Mouse (Mus musculus) megakaryocyte, embryonic 14.5 days (primary cell): ENCODE results near the gene Borcs7.

Experiments
- FLI1 ChIP-seq: IDR thresholded peaks from 2 replicates; pipeline ENCODE4 v1.6.1; 2012; ENCODE audit warnings: low read length, inconsistent platforms, mixed read lengths
- GATA1 ChIP-seq: IDR thresholded peaks from 3 replicates; pipeline ENCODE4 v1.6.1; 2012; ENCODE audit warnings: mixed read lengths, low read length, inconsistent platforms, borderline replicate concordance

DNA sequence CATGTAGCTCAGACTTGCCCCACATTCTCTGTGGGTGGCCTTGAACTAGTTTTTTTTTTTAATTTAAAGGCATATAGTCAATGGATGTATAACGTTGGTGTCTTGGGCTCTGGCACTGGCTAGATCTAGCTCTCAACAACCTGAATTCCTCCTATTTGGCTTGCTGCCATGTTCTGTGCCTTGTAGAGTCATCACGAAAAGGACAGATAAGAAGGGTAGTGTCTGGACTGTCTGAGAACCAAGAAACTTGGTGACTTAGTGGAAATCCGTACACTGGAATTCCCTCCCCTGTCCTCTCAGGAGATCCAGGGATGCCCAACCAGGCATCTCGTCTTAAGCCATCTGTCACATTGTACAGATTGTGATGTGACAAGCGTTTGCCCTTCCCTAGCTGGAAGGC, 36.5 kb upstream of the Borcs7 start:
- TF ChIP-seq GATA1 (no peak), FLI1 (no peak)
